Mouse (Mus musculus) midbrain, postnatal 0 days (tissue): ENCODE data around the gene Ptges2. TPM values are rescaled to one million over a fixed set of nuclear protein-coding genes. Genes with fewer than 3 reads are reported as not detected.

ENCODE experiments used
- ATAC-seq: fragments of 200-750 bp; cut with Nextera tagmentation; 2 replicates; pipeline ENCODE4 v1.8.0; 2017; ENCODE audit warnings: moderate number of reproducible peaks, mild to moderate bottlenecking, moderate TSS enrichment, moderate library complexity; ENCODE audit not compliant: low FRiP score
- DNase-seq: peaks from one replicate; pipeline ENCODE4 v3.0.0-alpha.2; 2015; ENCODE audit warnings: low spot score
- H3K27ac ChIP-seq: fragments of 300-500 bp; sonication (generic); 2 replicates; pipeline ENCODE4 v1.5.1; 2014; ENCODE audit warnings: low read depth, mild to moderate bottlenecking, low read length, mixed read lengths
- H3K27me3 ChIP-seq: fragments of 300-500 bp; sonication (generic); 2 replicates; pipeline ENCODE4 v1.6.1; 2014; ENCODE audit warnings: low read length, control low read depth, mixed read lengths; ENCODE audit not compliant: insufficient read depth
- H3K36me3 ChIP-seq: fragments of 300-500 bp; sonication (generic); 2 replicates; pipeline ENCODE4 v1.6.1; 2014; ENCODE audit warnings: low read length, control low read depth, mixed read lengths; ENCODE audit not compliant: insufficient read depth
- H3K4me1 ChIP-seq: fragments of 300-500 bp; sonication (generic); 2 replicates; pipeline ENCODE4 v1.6.1; 2014; ENCODE audit warnings: mild to moderate bottlenecking, control low read depth, antibody characterized with exemption, low read length, mixed read lengths; ENCODE audit not compliant: insufficient read depth
- H3K4me2 ChIP-seq: fragments of 300-500 bp; sonication (generic); 2 replicates; pipeline ENCODE4 v1.6.1; 2014; ENCODE audit warnings: low read depth, mild to moderate bottlenecking, low read length, mixed read lengths; ENCODE audit not compliant: poor library complexity, severe bottlenecking
- H3K4me3 ChIP-seq: fragments of 300-500 bp; sonication (generic); 2 replicates; pipeline ENCODE4 v1.5.1; 2014; ENCODE audit warnings: low read depth, mild to moderate bottlenecking, low read length, moderate library complexity
- H3K9ac ChIP-seq: fragments of 300-500 bp; sonication (generic); replicated peaks from 2 replicates; pipeline ENCODE4 v1.6.1; 2014; ENCODE audit warnings: mild to moderate bottlenecking, low read length, moderate library complexity, mixed read lengths; ENCODE audit not compliant: poor library complexity, severe bottlenecking
- H3K9me3 ChIP-seq: fragments of 300-500 bp; sonication (generic); 2 replicates; pipeline ENCODE4 v1.6.1; 2016; ENCODE audit warnings: low read length, control low read depth
- CTCF ChIP-seq: IDR thresholded peaks from 2 replicates; pipeline ENCODE4 v1.5.1; 2016; ENCODE audit warnings: antibody characterized with exemption, mild to moderate bottlenecking
- WGBS: fragments of 180-500 bp; shearing (Covaris S2); extraction: QIAGEN DNeasy Blood & Tissue Kit; methylation state at CpG from one replicate; pipeline ENCODE4 v1.1.7; 2014; 5-methylcytosine and 5-hydroxymethylcytosine counted together
- polyA plus RNA-seq: library from polyadenylated mRNA; unstranded; fragments of >200 nt; fragmentation: Nextera tagmentation; extraction: Ambion mirVana; gene quantifications from 2 replicates; pipeline ENCODE4 v1.2.1, GENCODE M21; 2015
- total RNA-seq: library from RNA; depleted of rRNA; stranded (reverse); fragments of >200 nt; gene quantifications from 2 replicates; pipeline ENCODE4 v1.2.3, GENCODE M21; 2014

Gene Ptges2
- total and polyA plus RNA-seq, 2 experiments from 2014 or later: 41.1 to 56.2 TPM

- WGBS: under 1% methylated on average over 25 of the region's 52 CpGs
- Histone ChIP-seq H3K4me3 (peak within 1 kb of the TSS; percentile 82), H3K9me3 (no peaks in the 10 kb centered on the region), H3K4me2 (peak within 1 kb of the TSS; percentile 71), H3K36me3 (peaks cover 6% of the 10 kb centered on the region; the same call in 1 of the 2 replicates), H3K9ac (peak within 1 kb of the TSS; percentile 92), H3K27me3 (no peaks in the 10 kb centered on the region), H3K27ac (peak within 1 kb of the TSS; percentile 96), H3K4me1 (peaks cover 5% of the 10 kb centered on the region; the same call in 1 of the 2 replicates)
- TF ChIP-seq CTCF: 0 out of 2 replicates have a peak, but pooled peaks have one; percentile 2
- peak; percentile 67 for ATAC-seq
- peak; percentile 66 for DNase-seq
Observed at GRCm38 (mm10) chr2:32352151-32353006, 43.3 kb upstream of the Ptges2 start, which contains the start of gene Ciz1. Gene Ciz1, plus strand, starts transcription at chr2:32352327.

- Histone ChIP-seq H3K9ac (peak within 1 kb of the TSS; percentile 92), H3K4me1 (peaks cover 5% of the 10 kb centered on the region; the same call in 1 of the 2 replicates), H3K4me2 (peak within 1 kb of the TSS; percentile 71), H3K4me3 (peak within 1 kb of the TSS; percentile 82), H3K36me3 (peaks cover 4% of the 10 kb centered on the region; the same call in 1 of the 2 replicates), H3K9me3 (no peaks in the 10 kb centered on the region), H3K27ac (peak within 1 kb of the TSS; percentile 96), H3K27me3 (no peaks in the 10 kb centered on the region)
- TF ChIP-seq CTCF: peak; percentile 97
- ATAC-seq (peak; percentile 72), DNase-seq (peak; percentile 91)
- WGBS: under 1% methylated on average over 57 of the region's 63 CpGs
Observed at GRCm38 (mm10) chr2:32353007-32353542, 42.6 kb upstream of the Ptges2 start, which contains the start of gene Dnm1. Gene Dnm1, minus strand, starts transcription at chr2:32353338.

- ATAC-seq (no peak), DNase-seq (no peak)
- H3K36me3 ChIP-seq: no peaks in the 10 kb centered on the region
- H3K4me3 ChIP-seq: no peak overlapping the region
- no peaks in the 10 kb centered on the region for H3K27me3 ChIP-seq
- no peak overlapping the region for H3K27ac ChIP-seq
- H3K4me2 ChIP-seq: no peak overlapping the region; the same call in 1 of the 2 replicates
- H3K9me3 ChIP-seq: no peaks in the 10 kb centered on the region
- H3K4me1 ChIP-seq: peaks cover 5% of the 10 kb centered on the region; the same call in 1 of the 2 replicates
- no peak overlapping the region for H3K9ac ChIP-seq
- WGBS: 75% methylated on average over 6 of the region's 6 CpGs
- TF ChIP-seq CTCF: no peak
Observed at GRCm38 (mm10) chr2:32353836-32354235, 41.9 kb upstream of the Ptges2 start.

- Histone ChIP-seq H3K36me3 (no peaks in the 10 kb centered on the region), H3K9ac (no peak overlapping the region), H3K9me3 (no peaks in the 10 kb centered on the region), H3K4me1 (peaks cover 5% of the 10 kb centered on the region; the same call in 1 of the 2 replicates), H3K4me3 (no peak overlapping the region), H3K27ac (no peak overlapping the region), H3K27me3 (no peaks in the 10 kb centered on the region), H3K4me2 (no peak overlapping the region)
- TF ChIP-seq CTCF: no peak
- no peak for ATAC-seq
- 93% methylated on average over 3 of the region's 3 CpGs for WGBS
- no peak for DNase-seq
Observed at GRCm38 (mm10) chr2:32354336-32354895, 41.3 kb upstream of the Ptges2 start.

- Histone ChIP-seq H3K36me3 (no peaks in the 10 kb centered on the region), H3K27me3 (no peaks in the 10 kb centered on the region), H3K9me3 (no peaks in the 10 kb centered on the region), H3K27ac (no peak overlapping the region), H3K9ac (no peak overlapping the region), H3K4me2 (no peak overlapping the region), H3K4me1 (peaks cover under 1% of the 10 kb centered on the region; the same call in 1 of the 2 replicates), H3K4me3 (no peak overlapping the region)
- DNase-seq (no peak), ATAC-seq (no peak)
- 85% methylated on average over 10 of the region's 10 CpGs for WGBS
- no peak for TF ChIP-seq CTCF
Observed at GRCm38 (mm10) chr2:32356216-32356615, 39.5 kb upstream of the Ptges2 start.
